Mouse (Mus musculus) testis, adult 2 months (tissue): Measurements from ENCODE around the gene Iqce. TPM values are rescaled to one million over a fixed set of nuclear protein-coding genes. Genes with fewer than 3 reads are reported as not detected.

Experiments used
- H3K27ac ChIP-seq: fragments of 200-500 bp; 2 replicates; pipeline ENCODE4 v1.5.1; 2012; ENCODE audit warnings: low read depth, low read length; ENCODE audit not compliant: control insufficient read depth, insufficient read depth
- H3K27me3 ChIP-seq: fragments of 200-500 bp; 2 replicates; pipeline ENCODE4 v1.6.1; 2012; ENCODE audit warnings: mild to moderate bottlenecking, low read length, moderate library complexity; ENCODE audit not compliant: control insufficient read depth, insufficient read depth
- H3K36me3 ChIP-seq: fragments of 200-500 bp; 2 replicates; pipeline ENCODE4 v1.6.1; 2012; ENCODE audit warnings: mild to moderate bottlenecking, low read length; ENCODE audit not compliant: control insufficient read depth, insufficient read depth
- H3K4me1 ChIP-seq: fragments of 200-500 bp; 2 replicates; pipeline ENCODE4 v1.6.1; 2012; ENCODE audit warnings: low read length; ENCODE audit not compliant: control insufficient read depth, insufficient read depth
- H3K4me3 ChIP-seq: fragments of 200-500 bp; 2 replicates; pipeline ENCODE4 v1.5.1; 2012; ENCODE audit warnings: low read depth, mild to moderate bottlenecking, low read length, moderate library complexity, mixed read lengths; ENCODE audit not compliant: control insufficient read depth
- CTCF ChIP-seq: fragments of 200-500 bp; IDR thresholded peaks from 2 replicates; pipeline ENCODE4 v1.5.1; 2012; ENCODE audit warnings: low read depth, mild to moderate bottlenecking, inconsistent platforms, low read length, moderate library complexity; ENCODE audit not compliant: control insufficient read depth, insufficient read depth, insufficient replicate concordance
- POLR2A ChIP-seq: fragments of 200-500 bp; IDR thresholded peaks from 2 replicates; pipeline ENCODE4 v1.6.1; 2012; ENCODE audit warnings: low read depth, mild to moderate bottlenecking, inconsistent platforms, low read length, moderate library complexity; ENCODE audit not compliant: control insufficient read depth
- polyA plus RNA-seq: library from polyadenylated mRNA; depleted of rRNA; stranded (reverse); fragments of >200 nt; gene quantifications from 2 replicates; pipeline ENCODE4 v1.2.3, GENCODE M21; 2012; rRNA removed

Iqce gene
- polyA plus RNA-seq, 1 experiment = 126 TPM

- no peak overlapping the region for H3K27ac ChIP-seq
- no peak for TF ChIP-seq CTCF
- H3K27me3 ChIP-seq = no peaks in the 10 kb centered on the region
- no peak overlapping the region for H3K4me3 ChIP-seq
- no peaks in the 10 kb centered on the region for H3K36me3 ChIP-seq
- H3K4me1 ChIP-seq = peaks cover 2% of the 10 kb centered on the region; the same call in 1 of the 2 replicates
Observed at GRCm38 (mm10) chr5:140616110-140616503, 86.1 kb downstream of the Iqce start.

- no peak for TF ChIP-seq CTCF
- no peak for TF ChIP-seq POLR2A
- H3K27me3 ChIP-seq = no peaks in the 10 kb centered on the region
- H3K4me1 ChIP-seq = peaks cover 6% of the 10 kb centered on the region; the same call in 1 of the 2 replicates
- no peaks in the 10 kb centered on the region for H3K36me3 ChIP-seq
- H3K27ac ChIP-seq = no peak overlapping the region
- H3K4me3 ChIP-seq = no peak overlapping the region
Observed at GRCm38 (mm10) chr5:140615321-140616109, 86.7 kb downstream of the Iqce start.

GRCm38 (mm10) chr5:140614837-140615236, 87.3 kb downstream of the Iqce start:
- peaks cover 6% of the 10 kb centered on the region; the same call in 1 of the 2 replicates for H3K4me1 ChIP-seq
- H3K36me3 ChIP-seq = no peaks in the 10 kb centered on the region
- H3K27ac ChIP-seq = no peak overlapping the region
- no peaks in the 10 kb centered on the region for H3K27me3 ChIP-seq
- no peak overlapping the region for H3K4me3 ChIP-seq
- TF ChIP-seq CTCF (no peak), POLR2A (no peak)

GRCm38 (mm10) chr5:140614141-140614540, 88.0 kb downstream of the Iqce start:
- H3K4me1 ChIP-seq = peaks cover 6% of the 10 kb centered on the region; the same call in 1 of the 2 replicates
- H3K27ac ChIP-seq = no peak overlapping the region
- H3K27me3 ChIP-seq = no peaks in the 10 kb centered on the region
- no peak overlapping the region for H3K4me3 ChIP-seq
- no peaks in the 10 kb centered on the region for H3K36me3 ChIP-seq
- TF ChIP-seq CTCF (no peak), POLR2A (no peak)

- TF ChIP-seq POLR2A (no peak), CTCF (no peak)
- H3K4me1 ChIP-seq = peaks cover 16% of the 10 kb centered on the region
- no peaks in the 10 kb centered on the region; the same call in none of the 2 replicates for H3K27me3 ChIP-seq
Observed at GRCm38 (mm10) chr5:140612191-140612590, 90.0 kb downstream of the Iqce start.

More at GRCm38 (mm10) chr5:140612191-140612590, 90.0 kb downstream of the Iqce start:
- Histone ChIP-seq H3K36me3 (no peaks in the 10 kb centered on the region), H3K4me3 (no peak overlapping the region), H3K27ac (no peak overlapping the region)

Other genes with a start within 250 kb of the Iqce start
- gene Chst12, start 196.8 kb downstream of the Iqce start, polyA plus RNA-seq = 2.1 and 2.4 TPM in 2 replicates
- gene Grifin, start 137.3 kb downstream of the Iqce start, polyA plus RNA-seq = not detected in 2 replicates
- 1.4 TPM in 2 replicates for gene Lfng, start 95.1 kb downstream of the Iqce start, polyA plus RNA-seq
- gene Ttyh3, start 53.3 kb downstream of the Iqce start, polyA plus RNA-seq = 16.2 and 18.3 TPM in 2 replicates
- gene Brat1, start 2.6 kb upstream of the Iqce start, polyA plus RNA-seq = 22.5 and 23.3 TPM in 2 replicates
- gene Amz1, start 21.7 kb upstream of the Iqce start, polyA plus RNA-seq = 0.14 and 0.28 TPM in 2 replicates
- gene Gna12, start 128.1 kb upstream of the Iqce start, polyA plus RNA-seq = 36.2 and 37.4 TPM in 2 replicates